ENCODE assay signal across 27 mouse cellular contexts in genomic region chr13:24680951-24681350, GRCm38 (mm10).
"Had no signal": no experiment of that assay in that cellular context is flagged by ENCODE, and none has a peak within 500 bp of the region (broad histone marks: within the 10 kb centered on the region; RNA-seq: fewer than 3 reads in every experiment).

No protein-coding gene starts in this region.

- H3K27ac ChIP-seq: heart, adult 2 months; heart, embryonic 13.5 days; heart, embryonic 15.5 days; hindbrain, embryonic 13.5 days; hindbrain, embryonic 15.5 days; hindbrain, postnatal 0 days; kidney, embryonic 15.5 days; kidney, postnatal 0 days; limb, embryonic 10.5 days; limb, embryonic 12.5 days; liver, embryonic 13.5 days had no signal

- H3K4me2 ChIP-seq: heart, embryonic 11.5 days; heart, embryonic 13.5 days; heart, embryonic 15.5 days; hindbrain, embryonic 13.5 days; hindbrain, embryonic 15.5 days; kidney, embryonic 15.5 days; limb, embryonic 12.5 days; liver, embryonic 11.5 days; liver, embryonic 13.5 days had no signal

- H3K9me3 ChIP-seq: heart, embryonic 13.5 days; heart, embryonic 15.5 days; hindbrain, embryonic 13.5 days; hindbrain, embryonic 15.5 days; kidney, embryonic 15.5 days; limb, embryonic 10.5 days; limb, embryonic 12.5 days; liver, embryonic 13.5 days had no signal

- H3K4me1 ChIP-seq: hindbrain, embryonic 15.5 days; liver, embryonic 13.5 days had no signal

- ATAC-seq: hindbrain, postnatal 0 days; intestine, embryonic 16.5 days had no signal

- DNase-seq: gastrocnemius, postnatal 14 days; gastrocnemius, postnatal 36 days; heart, adult 11 months; heart, adult 2 months; heart, postnatal 14 days; heart, postnatal 36 days; kidney, adult 11 months; kidney, adult 2 months; kidney, adult 9 months; kidney, postnatal 14 days; kidney, postnatal 36 days; layer of hippocampus, adult 9-11 months; layer of hippocampus, postnatal 36 days; liver; liver, embryonic 13.5 days had no signal

- H3K27me3 ChIP-seq: heart, embryonic 13.5 days; heart, embryonic 15.5 days; hindbrain, embryonic 13.5 days; hindbrain, embryonic 15.5 days; kidney, embryonic 15.5 days; liver, embryonic 13.5 days had no signal

- H3K9ac ChIP-seq: heart, embryonic 13.5 days; heart, embryonic 15.5 days; hindbrain, embryonic 13.5 days; hindbrain, embryonic 15.5 days; kidney, embryonic 15.5 days; limb, embryonic 12.5 days; liver, embryonic 13.5 days had no signal

- H3K4me3 ChIP-seq: heart, adult 2 months; heart, embryonic 13.5 days; heart, embryonic 15.5 days; hindbrain, embryonic 13.5 days; hindbrain, embryonic 15.5 days; kidney, embryonic 15.5 days; limb, embryonic 10.5 days; limb, embryonic 12.5 days; liver, embryonic 13.5 days had no signal

- H3K36me3 ChIP-seq: kidney, embryonic 15.5 days; limb, embryonic 10.5 days; limb, embryonic 12.5 days; liver, embryonic 13.5 days had no signal
